Mouse (Mus musculus) ES-Bruce4 (cell line): ENCODE measurements around the gene Capn11. TPM values are rescaled to one million over a fixed set of nuclear protein-coding genes. Genes with fewer than 3 reads are reported as not detected.

Experiments
- H3K27ac ChIP-seq: 2 replicates; pipeline ENCODE4 v1.5.1; 2012; ENCODE audit warnings: low read length, inconsistent platforms; ENCODE audit not compliant: insufficient read depth
- H3K27me3 ChIP-seq: 2 replicates; pipeline ENCODE4 v1.6.1; 2012; ENCODE audit warnings: mild to moderate bottlenecking, low read length, inconsistent platforms; ENCODE audit not compliant: control insufficient read depth, poor library complexity, insufficient read depth, severe bottlenecking
- H3K36me3 ChIP-seq: 2 replicates; pipeline ENCODE4 v1.6.1; 2012; ENCODE audit warnings: inconsistent platforms, mild to moderate bottlenecking, low read length, moderate library complexity; ENCODE audit not compliant: control insufficient read depth, poor library complexity, insufficient read depth, severe bottlenecking
- H3K4me1 ChIP-seq: one replicate; pipeline ENCODE4 v1.8.1; 2011; ENCODE audit warnings: low read length; ENCODE audit not compliant: control insufficient read depth, insufficient read depth
- H3K4me3 ChIP-seq: 2 replicates; pipeline ENCODE4 v1.5.1; 2011; ENCODE audit warnings: low read depth, mild to moderate bottlenecking, low read length
- H3K9ac ChIP-seq: 2 replicates; pipeline ENCODE4 v1.6.1; 2012; ENCODE audit warnings: low read depth, mild to moderate bottlenecking, inconsistent platforms; ENCODE audit not compliant: poor library complexity, severe bottlenecking
- H3K9me3 ChIP-seq: replicated peaks from 2 replicates; pipeline ENCODE4 v1.6.1; 2012; ENCODE audit warnings: mild to moderate bottlenecking, low read length, inconsistent platforms; ENCODE audit not compliant: control insufficient read depth, poor library complexity, insufficient read depth, severe bottlenecking
- CTCF ChIP-seq: IDR thresholded peaks from one replicate; pipeline ENCODE4 v1.8.1; 2011; ENCODE audit warnings: low read depth, low read length
- EP300 ChIP-seq: IDR thresholded peaks from 2 replicates; pipeline ENCODE4 v1.6.1; 2011; ENCODE audit warnings: low read depth, low read length; ENCODE audit not compliant: insufficient read depth
- POLR2A ChIP-seq: IDR thresholded peaks from one replicate; pipeline ENCODE4 v1.8.1; 2011; ENCODE audit warnings: low read length; ENCODE audit not compliant: insufficient read depth
- polyA plus RNA-seq: library from polyadenylated mRNA; stranded (reverse); fragments of >200 nt; gene quantifications from 2 replicates; pipeline ENCODE4 v1.2.4, GENCODE M21; 2011; ENCODE audit warnings: low read depth; ENCODE audit not compliant: missing spikeins, insufficient read depth, insufficient read length

The Capn11 gene
- polyA plus RNA-seq, 1 experiment: 1.4 TPM

GRCm38 (mm10) chr17:45581567-45581983, 77.5 kb downstream of the Capn11 start:
- TF ChIP-seq POLR2A (no peak), CTCF (peak; percentile 14)
- Histone ChIP-seq H3K4me3 (no peak overlapping the region), H3K9ac (no peak overlapping the region), H3K9me3 (no peaks in the 10 kb centered on the region), H3K36me3 (0 out of 2 replicates have a peak, but pooled peaks cover under 1% of the 10 kb centered on the region), H3K4me1 (peaks cover 4% of the 10 kb centered on the region), H3K27ac (no peak overlapping the region), H3K27me3 (no peaks in the 10 kb centered on the region)

GRCm38 (mm10) chr17:45580958-45581477, 78.1 kb downstream of the Capn11 start:
- Histone ChIP-seq H3K4me3 (no peak overlapping the region), H3K4me1 (peaks cover 4% of the 10 kb centered on the region), H3K27me3 (no peaks in the 10 kb centered on the region), H3K9me3 (no peaks in the 10 kb centered on the region), H3K9ac (no peak overlapping the region), H3K27ac (peak overlapping the region; percentile 53), H3K36me3 (no peaks in the 10 kb centered on the region)
- TF ChIP-seq EP300: no peak
- no peak for TF ChIP-seq POLR2A
- TF ChIP-seq CTCF: no peak

Other genes starting within 250 kb of the Capn11 start
- gene Cdc5l, start 225.6 kb downstream of the Capn11 start, polyA plus RNA-seq: 135 and 137 TPM in 2 replicates
- 3.0 and 3.2 TPM in 2 replicates for gene Spats1, start 183.9 kb downstream of the Capn11 start, polyA plus RNA-seq
- 18.1 and 19.0 TPM in 2 replicates for gene Aars2, start 152.5 kb downstream of the Capn11 start, polyA plus RNA-seq
- not detected in 2 replicates for gene Tcte1, start 135.9 kb downstream of the Capn11 start, polyA plus RNA-seq
- 1.5 and 1.8 TPM in 2 replicates for gene Tmem151b, start 109.6 kb downstream of the Capn11 start, polyA plus RNA-seq
- 2.7 and 3.0 TPM in 2 replicates for gene Nfkbie, start 103.6 kb downstream of the Capn11 start, polyA plus RNA-seq
- gene Slc35b2, start 95.5 kb downstream of the Capn11 start, polyA plus RNA-seq: 28.2 and 31.7 TPM in 2 replicates
- gene Hsp90ab1, start 86.1 kb downstream of the Capn11 start, polyA plus RNA-seq: 3,626 and 3,708 TPM in 2 replicates
- gene Slc29a1, start 59.7 kb downstream of the Capn11 start, polyA plus RNA-seq: 132 and 134 TPM in 2 replicates
- 19.2 and 22.6 TPM in 2 replicates for gene Mymx, start 57.2 kb downstream of the Capn11 start, polyA plus RNA-seq
- 31.8 and 42.7 TPM in 2 replicates for gene Mrpl14, start 27.0 kb upstream of the Capn11 start, polyA plus RNA-seq
- 112 and 129 TPM in 2 replicates for gene Tmem63b, start 27.6 kb upstream of the Capn11 start, polyA plus RNA-seq
- gene 1600014C23Rik, start 74.5 kb upstream of the Capn11 start, polyA plus RNA-seq: not detected in 2 replicates